Mouse (Mus musculus): ENCODE measurements at regions not wholly inside any gene's neighbourhood (a gene's known extent, or its start where the extent isn't known, plus 50 kb on each side); places are given as distances from the start of the nearest gene placed in this dataset.
"Not testable (repeated sequence)": the region's sequence is repeated elsewhere in the genome, so short reads cannot be mapped to it uniquely, and the experiment has no call there.

DNA sequence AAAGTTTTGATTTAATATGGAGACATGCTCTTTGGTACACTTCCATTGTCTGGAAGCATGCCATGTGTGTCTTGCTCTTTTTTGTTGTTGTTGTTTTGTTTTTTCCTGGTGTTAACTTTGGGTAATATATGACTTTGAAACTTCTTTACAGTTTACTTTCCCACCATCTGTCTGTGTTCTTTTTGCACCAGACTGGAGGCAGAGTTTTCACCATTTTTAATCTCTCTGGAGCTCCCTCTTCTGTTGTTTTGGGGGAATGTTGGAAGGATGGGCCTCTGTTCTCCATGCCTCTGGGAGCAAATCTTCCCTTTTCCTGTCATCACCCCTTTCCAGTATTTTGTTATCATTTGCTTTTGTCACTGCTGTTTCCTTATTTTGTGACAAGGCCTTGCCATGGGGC, 153.5 kb upstream of the 1700056E22Rik start:
- DNase-seq, result no peak

DNA sequence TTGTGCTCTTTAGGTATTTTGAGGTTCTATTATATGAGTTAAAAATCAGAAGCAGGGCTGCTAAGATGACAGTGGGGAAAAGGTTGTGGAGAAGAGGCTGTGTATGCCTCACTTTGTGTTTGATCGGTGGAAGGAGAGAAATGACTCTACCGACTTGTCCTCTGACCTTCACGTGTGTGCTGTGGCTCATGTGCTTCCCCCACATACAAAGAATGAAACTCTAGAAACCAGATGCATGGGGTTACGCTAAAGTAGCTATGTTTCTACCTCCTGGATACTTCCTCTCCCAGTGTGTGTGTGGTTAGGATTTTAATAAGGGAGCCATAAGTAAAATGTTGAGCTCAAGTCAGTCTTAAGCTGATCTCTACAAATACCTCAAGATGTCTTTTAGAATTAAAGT, 148.1 kb upstream of the 1700056E22Rik start:
- DNase-seq, result no peak

DNA sequence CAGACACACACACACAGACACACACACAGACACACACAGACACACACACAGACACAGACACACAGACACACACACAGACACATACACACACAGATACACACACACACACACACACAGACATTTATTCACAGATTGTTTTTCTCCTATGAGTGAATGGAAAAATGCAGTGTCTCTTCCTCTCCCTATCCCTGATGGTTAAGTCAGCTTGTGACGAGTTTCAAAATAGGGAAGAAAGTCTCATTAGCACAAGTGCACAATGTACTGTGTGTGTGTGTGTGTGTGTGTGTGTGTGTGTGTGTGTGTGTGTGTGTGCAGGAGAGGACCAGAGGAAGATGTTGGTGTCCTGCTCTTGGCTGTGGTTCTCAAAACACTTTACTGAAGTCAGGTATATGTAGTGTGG, 140.3 kb upstream of the 1700056E22Rik start:
- DNase-seq, result not testable (repeated sequence)

DNA sequence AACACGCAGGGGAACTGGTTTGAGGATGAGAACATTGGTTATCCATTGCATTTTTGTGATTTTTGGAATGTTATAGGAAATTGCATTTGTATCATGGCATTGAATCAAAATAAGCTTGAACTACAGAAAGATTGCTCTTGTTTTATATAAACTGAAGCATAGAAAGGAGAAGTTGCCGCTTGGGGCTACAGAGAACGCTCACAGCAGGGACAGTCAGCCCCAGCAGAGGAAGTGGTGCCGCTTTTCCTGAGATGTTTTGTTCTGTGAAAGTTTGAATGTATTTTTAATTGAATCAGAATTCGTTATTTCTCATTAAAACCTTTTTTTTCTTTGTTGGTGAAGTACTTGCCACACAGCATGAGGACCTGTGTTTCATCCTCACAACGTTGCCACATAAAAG, 139.6 kb upstream of the 1700056E22Rik start:
- DNase-seq, result peak; percentile 28 to 30

DNA sequence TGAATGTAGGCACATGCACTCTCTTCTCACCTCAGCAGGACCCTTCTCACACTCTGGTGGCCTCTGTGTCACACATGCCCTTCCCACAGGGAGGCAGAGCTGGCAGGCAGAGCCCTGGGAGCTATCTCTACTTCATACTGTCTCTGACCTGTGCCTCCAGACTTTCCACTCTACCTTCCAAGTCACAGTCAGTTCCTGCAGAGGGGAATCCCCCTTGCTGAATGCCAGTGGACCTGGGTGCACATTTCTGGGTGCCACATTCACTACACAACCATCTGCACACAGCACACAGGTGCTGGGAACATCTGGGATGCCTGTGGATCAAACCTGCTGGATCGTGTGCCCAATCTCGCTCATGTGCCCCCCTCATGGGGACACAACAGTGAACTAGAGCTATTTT, 138.9 kb upstream of the 1700056E22Rik start:
- DNase-seq, result no peak

DNA sequence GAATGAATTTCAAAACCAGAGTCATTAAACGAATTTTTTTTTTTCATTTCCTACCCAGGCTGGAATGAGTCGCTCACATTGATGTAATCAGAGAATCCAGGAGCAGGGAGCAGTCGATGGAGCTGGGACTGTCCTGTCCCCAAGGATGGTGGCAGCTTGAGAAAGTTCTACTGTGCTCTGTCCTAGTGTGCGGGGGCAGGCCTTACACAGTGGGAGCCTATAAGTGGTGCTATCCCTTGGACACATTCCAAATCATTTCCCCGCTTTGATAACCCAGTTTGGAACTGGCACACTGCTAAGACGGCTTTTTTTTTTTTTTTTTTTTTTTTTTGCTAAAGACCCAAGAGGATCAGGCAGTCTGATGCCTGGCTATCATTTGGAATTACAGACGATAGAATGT, 137.5 kb upstream of the 1700056E22Rik start:
- DNase-seq, result no peak

DNA sequence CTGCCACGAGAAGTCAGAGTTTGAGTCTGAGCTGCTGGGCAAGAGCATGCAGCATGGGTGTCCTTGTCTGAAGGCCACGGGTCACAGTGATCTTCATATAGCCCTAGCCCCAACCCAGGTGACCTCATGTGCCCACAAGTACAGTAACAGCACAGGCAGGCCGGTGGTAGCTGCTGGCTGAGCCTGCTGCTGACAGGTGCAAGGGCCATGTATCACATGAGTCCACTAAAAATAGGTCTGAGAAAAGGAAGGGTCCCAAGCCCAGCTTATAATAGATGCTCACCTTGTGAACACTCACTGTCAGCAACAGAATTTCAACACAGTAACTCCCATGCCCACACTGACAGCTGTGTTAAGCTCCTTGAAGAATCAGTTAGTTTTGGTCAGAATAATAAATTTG, 136.8 kb upstream of the 1700056E22Rik start:
- DNase-seq, result no peak

DNA sequence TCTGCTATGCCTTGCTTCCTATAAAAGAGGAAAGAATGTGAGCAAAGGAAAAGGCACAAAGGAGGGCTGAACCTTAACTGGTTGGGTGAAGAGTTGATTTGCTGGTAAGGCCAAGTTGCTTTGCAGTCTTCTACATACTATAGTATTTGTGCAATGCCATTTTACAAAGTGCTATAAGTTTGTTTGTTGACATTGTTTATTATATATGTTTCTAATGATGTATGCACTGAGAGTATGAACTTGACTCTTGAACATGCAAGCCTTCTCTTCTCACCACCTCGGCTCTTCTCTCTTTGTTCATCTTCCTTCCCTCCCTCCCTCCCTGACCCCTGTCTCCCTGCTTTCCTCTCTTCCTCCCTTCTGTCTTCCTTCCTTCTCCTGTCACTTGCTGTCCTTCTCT, 135.9 kb upstream of the 1700056E22Rik start:
- no peak for DNase-seq

DNA sequence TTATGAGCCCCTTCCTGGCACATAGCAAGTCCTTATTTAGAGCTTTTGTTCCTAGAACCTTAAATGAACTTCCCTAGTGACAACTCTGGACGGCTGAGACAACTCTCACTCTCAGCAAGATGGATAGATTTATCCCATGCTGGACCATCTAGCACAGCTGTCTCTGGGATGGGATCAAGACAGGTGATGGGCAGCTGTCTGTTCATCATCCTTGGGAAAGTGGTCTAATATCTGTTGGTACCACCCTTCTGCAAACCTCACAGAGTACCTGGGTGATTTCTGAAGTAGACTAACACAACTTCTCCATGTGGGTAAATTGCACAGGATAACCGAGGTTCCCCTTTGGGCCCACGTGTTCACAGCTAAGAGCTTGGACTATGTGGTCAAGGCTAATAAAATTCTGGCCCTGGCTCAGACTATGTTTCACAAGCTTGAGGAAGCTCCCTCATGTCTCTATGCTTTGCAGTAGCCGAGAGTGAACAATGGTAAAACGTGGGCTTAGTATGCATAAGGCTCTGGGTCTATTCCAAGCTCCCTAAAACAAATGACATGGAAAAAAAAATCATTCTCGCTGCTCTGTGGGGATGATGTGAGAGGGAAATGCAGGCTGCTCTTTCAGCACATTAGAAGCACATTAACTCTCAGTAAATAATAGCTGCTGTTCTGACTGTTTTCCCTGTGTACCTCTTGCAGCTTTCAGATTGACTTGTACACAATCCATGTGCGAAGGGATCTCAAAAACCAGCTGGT, 135.1 kb upstream of the 1700056E22Rik start:
- no peak for DNase-seq

DNA sequence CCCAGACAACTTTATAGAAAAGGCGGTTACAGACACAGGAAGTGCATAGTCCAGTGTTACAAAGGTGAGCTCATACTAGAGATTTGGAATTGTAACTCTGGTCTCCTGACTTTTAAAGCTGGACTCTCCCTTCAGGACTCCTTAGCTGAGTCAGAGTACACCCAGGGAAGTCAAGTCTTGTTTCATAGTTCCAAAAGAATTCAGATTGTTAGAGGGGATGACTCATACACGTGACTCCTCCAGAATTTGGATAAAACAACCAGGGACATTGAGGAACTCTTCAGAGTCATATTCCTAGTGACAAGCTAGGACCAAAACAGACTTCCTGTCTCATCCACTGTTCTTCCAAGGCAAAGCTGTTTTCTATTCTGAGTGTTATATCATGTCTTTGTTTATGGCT, 132.8 kb upstream of the 1700056E22Rik start:
- DNase-seq, result no peak

DNA sequence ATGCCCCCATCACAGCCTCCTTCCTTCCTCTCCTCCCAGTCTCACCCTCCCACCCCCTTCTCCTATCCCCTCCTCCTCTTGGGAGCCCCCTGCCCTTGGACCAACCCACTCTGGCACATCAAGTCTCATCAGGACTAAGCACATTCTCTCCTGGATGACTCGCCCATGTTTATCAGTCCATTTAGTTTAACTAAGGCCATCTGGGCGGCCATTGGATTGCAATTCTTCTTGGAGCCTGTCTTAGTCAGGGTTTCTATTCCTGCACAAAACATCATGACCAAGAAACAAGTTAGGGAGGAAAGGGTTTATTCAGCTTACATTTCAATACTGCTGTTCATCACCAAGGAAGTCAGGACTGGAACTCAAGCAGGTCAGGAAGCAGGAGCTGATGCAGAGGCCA, 128.4 kb upstream of the 1700056E22Rik start:
- DNase-seq, result not testable (repeated sequence)

DNA sequence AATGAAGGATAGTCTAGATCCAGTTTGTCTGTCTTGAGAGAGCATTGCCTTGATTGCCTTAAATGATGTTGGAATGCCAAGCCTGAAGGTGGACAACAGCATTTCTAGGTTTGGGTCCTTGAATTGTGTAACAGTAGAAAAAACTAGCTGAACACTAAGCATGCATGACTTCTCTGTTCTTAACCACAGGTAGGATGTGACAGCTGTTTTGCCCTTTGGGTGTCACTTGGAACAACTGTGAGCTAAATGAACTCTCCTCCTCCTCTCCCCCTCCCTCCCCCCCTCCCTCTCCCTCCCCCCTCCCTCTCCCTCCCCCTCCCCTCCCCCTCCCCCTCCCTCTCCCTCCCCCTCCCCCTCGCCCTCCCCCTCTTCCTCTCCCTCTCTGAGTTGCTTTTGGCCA, 113.6 kb upstream of the 1700056E22Rik start:
- DNase-seq, result no peak

DNA sequence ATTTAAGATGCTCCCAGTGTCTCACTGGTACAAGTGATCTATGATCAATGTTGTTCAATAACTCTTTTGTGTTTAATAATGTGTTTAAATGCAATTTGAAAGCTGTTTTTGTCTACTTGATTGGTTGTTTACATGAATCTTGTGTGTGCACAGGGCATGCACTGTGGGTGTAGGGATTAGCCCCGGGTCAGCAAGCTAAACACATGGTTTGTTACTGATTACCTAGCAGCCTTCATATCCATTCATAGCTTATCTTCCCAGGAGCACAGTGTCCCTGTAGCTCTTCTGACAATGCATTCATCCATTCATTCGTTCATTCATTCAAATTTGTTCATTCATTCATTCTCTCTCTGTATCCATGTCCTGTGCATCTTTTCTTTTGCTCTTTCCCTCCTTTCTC, 108.9 kb upstream of the 1700056E22Rik start:
- no peak for DNase-seq

DNA sequence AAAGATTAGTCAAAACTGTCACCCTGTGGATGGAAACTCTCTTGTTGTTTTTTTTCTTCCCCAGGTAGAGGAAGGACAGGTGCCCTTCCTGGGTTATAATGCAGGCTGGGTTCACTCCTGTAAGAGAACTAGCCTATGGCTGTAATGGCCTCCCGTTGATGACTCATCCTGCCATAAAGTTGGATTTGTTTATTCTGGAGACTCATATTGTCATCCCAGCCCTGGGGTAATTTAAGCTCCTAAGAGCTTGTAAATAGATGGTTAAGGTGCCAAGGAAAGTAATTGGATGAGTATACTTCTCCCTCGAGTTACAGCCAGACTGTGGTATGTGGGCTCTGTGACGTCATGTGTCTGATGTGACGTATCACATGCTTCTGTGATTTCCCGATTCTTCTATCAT, 106.4 kb upstream of the 1700056E22Rik start:
- no peak for DNase-seq

DNA sequence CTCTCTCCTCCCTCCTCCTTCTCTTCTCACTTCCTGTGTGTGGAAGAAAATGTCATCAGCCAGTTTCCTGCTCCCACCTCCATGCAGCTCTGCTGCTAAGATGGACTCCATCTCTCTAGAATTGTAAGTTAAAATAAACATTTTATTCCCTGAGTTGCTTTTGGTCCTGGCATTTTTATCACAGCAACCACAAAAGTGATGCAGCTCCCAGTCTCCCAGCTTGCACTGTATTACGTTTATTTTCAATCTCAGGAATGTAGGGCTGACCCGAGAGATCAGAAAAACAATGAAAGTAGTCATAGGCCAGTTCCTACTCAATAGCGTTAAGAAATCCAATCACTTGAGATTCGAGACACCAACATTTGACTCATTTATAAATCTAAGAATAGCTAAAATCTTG, 106.0 kb upstream of the 1700056E22Rik start:
- DNase-seq, result no peak

DNA sequence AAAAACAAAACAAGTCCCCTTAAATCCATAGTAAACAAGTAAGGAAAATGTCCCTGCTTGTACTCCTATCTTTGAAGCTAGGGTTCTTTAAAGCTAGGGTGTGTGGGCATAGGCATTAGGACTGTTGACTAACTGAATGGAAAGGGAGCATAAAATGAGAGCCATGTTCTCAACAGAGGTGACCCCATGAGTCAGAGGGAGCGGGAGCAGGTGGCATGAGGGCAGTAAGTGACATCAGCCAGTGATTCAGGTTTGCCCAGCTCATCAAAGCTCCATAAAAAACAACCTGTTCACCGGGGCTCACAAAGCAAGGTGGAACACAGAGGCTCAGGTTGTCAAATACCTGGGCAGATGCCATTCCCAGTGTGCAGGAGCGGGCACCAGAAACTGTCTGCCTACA, 104.6 kb upstream of the 1700056E22Rik start:
- DNase-seq, result no peak

DNA sequence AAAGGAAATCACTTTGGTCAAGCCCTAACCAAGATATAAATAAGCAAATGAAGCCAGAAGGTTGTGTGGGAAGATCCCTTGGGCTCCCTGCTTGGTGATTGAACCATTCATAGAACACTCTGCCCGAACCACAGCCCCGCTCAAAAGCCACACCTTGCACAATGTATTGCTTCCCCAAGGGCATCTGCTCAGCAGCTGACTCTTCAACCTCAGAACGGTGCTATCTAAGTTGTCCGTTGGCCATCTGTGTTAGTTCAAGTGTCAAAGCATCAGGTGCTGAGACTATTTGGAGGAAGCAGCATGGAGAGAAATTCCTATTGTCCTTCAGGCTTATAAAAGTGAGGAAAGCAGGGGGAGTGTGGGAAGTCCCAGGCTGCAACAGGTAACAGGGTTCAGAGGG, 96.8 kb upstream of the 1700056E22Rik start:
- DNase-seq, result no peak

DNA sequence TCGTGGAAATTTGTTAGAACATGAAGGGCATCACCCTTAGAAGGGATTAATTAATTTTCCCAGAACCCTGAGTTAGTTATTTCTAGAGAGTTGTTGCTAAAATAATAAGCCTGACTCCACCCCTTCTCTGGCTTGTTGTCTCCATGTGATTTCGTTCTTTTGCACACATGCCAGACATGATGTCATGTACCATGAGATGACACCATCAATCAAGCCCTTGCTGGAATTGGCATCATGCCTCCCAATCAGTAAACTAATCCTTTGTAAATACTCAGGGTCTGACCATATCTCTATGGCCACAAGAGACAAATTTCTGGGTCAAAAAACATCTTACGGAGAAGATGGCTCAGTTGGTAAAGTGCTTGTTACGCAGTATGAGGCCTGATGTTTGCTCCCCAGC, 93.2 kb upstream of the 1700056E22Rik start:
- no peak for DNase-seq

DNA sequence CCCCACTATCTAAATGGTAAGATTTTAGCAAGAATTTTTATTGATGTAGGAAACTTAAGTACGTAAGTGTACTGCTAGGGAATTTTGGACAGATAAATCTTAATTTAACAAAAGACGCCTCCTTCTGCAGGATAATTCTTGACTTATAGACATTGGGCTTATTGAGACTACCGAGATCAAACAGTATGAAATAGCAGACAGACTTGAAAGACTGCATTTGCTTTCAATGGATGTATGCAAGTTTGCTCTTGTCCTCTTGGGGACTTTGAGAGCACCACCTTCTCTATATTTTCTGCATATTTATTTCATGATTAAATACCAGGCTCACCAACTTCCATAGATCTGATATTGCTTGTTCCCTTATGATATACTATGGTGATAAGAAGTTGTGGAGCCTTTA, 92.8 kb upstream of the 1700056E22Rik start:
- no peak for DNase-seq

Measured in B cell, adult 2 months (primary cell).